Mouse (Mus musculus) spleen, postnatal 10 days (tissue): Measurements from ENCODE around the gene Pah.

Experiments used
- DNase-seq, 2 experiments: peaks; one replicate each; pipeline ENCODE4 v3.0.0; 2021 to 2022; ENCODE audit warnings: low spot score in 2 of 2

The Pah gene

GRCm38 (mm10) chr10:87521646-87522045 is at the start of gene Pah:
Gene Pah, plus strand, starts transcription at chr10:87521795.
- no peak for DNase-seq

- DNase-seq, result no peak
These were observed 48.0 kb upstream of the Pah start for GRCm38 (mm10) chr10:87473475-87474131.

GRCm38 (mm10) chr10:87474971-87475370 is 46.6 kb upstream of the Pah start:
- no peak for DNase-seq

GRCm38 (mm10) chr10:87477895-87478294 is 43.7 kb upstream of the Pah start:
- no peak for DNase-seq

- DNase-seq, result no peak
These were observed 36.5 kb upstream of the Pah start for GRCm38 (mm10) chr10:87484831-87485720.

DNA sequence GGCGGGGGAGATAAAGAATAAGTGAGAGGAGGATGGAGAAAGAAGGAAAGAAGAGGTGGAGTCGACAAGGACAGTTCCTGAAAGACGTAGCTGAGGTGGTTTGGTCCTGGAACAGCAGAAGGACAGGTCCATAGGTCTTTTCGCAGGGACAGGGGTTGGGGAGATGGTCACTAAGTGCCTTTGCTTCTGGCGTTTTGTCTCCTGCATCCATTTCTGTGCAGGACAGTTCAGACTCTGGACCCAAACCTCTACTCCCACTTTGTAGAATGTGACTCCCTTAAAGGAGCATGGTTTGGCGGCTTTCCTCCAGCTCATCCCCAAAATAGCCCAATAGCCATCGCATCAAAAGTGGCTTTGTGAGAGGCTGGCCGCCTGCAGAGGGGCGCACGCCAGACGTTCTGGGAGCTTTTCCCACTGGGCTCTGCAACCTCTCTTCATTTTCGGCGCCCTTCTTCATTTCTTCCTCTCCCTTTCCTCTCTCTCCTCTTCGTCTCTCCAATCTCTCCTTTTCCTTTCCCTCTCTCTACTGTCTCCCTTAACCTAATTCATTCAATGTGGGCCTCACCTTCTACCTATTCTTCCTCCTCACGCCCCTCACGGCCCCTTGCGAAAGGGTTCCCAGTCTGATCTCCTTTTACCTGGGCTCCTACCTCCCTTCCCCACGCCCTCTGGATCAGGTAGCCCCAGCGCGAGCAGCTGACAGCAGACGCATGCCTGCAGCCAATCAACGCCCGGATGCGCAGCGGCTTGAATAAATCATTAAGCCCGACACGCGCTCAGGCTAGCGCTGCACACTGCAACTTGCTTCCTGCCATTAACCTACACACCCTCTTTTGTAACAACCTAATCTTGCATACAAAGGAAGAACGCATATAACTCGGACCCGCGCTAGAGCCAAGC is 35.6 kb upstream of the Pah start:
- DNase-seq, result no peak

GRCm38 (mm10) chr10:87488429-87489145 is 33.0 kb upstream of the Pah start:
- DNase-seq, result no peak

GRCm38 (mm10) chr10:87489246-87490009 is 32.2 kb upstream of the Pah start:
- DNase-seq, result no peak

DNA sequence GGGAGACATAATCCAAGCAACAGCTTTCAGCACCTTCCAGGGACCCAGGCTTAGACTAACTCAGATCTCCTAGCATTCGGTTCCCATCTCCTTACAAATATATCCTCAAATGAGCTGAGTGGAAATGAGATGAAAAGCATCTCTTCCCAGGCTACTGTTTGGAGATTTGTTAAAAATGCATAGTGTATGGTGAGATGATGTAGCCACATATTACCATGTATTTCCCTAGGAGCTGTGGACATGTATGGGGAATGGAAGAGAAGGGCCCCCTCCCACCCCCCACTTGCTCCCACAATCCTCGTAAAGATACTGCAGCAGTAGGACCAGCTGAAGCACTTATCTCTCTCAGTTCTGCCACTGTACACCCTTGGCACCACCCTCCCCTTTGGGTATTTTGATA is 31.3 kb upstream of the Pah start:
- DNase-seq, result no peak

DNA sequence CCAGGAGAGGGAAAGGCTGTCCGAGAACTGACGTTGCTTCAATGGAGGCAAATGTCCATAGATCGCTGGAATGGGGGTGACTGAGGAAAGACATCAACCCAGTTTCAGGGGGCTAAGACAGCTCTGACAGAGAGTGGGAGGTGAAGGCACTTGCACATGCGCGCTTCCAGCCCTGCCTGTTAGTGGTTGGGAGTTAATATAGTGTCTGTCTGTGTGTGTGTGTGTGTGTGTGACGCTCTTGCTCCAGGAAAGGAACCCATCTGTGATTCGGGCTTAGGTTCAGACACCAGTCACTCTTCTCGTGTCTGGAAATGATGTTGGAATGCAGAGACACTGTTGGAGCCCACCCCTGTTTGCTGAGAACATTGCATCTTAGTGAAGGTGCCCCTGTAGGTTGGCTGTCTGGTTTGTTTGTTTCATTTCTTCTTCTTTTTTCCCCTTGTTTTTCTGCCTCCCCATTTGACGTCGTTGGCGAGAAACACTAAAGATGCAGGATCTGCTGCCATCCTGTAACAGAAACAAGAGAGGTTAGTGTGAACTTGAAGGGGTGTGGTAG is 30.0 kb upstream of the Pah start:
- no peak for DNase-seq

- DNase-seq, result no peak
These were observed 29.3 kb upstream of the Pah start for GRCm38 (mm10) chr10:87492332-87492660.

- no peak for DNase-seq
These were observed 28.7 kb upstream of the Pah start for GRCm38 (mm10) chr10:87492661-87493551.

DNA sequence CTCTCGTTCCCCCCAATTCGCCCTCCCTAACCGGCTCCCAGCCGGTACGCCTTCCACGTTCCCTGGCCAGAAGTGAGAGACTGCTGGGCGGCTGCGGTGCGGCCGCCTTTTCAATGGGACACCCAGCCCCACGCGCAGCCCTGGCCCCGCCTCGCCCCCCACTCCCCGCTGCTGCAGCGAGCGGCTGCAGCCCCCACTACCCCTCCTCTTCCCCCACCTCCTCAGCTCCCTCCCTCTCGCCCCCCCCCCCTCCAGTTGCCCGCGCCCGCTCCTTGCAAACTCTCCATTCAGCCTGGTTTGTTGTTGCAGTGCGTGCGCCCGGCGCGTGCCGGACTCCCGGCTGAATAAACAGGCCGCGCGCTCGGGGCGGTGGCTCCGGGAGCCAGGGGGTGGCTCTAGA is 28.0 kb upstream of the Pah start, which contains the start of gene Ascl1:
TSS of gene Ascl1 (minus strand) at position 85 of the 400 bp plus-strand sequence.
- no peak for DNase-seq

DNA sequence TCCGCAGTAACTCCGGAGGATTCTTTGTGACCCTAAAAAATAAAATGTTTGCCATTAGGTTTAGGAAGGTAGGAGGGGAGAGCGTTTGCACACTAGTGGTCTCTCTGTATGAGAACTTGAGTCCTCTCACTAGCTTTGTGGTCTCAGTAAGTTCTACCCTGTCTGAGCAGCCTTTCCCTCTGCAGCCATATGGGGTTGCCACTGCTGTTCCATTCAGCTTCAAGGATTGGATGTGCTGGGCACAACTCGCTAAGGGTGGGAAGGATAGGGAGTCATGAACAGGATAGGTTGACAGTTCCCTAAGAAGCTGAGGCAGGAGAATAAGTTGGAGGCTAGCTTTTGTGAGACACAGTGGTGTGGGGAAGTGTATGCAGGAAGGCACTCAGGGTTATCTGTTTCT is 27.4 kb upstream of the Pah start:
- no peak for DNase-seq

- DNase-seq, result no peak
These were observed 27.0 kb upstream of the Pah start for GRCm38 (mm10) chr10:87494596-87494995.

DNA sequence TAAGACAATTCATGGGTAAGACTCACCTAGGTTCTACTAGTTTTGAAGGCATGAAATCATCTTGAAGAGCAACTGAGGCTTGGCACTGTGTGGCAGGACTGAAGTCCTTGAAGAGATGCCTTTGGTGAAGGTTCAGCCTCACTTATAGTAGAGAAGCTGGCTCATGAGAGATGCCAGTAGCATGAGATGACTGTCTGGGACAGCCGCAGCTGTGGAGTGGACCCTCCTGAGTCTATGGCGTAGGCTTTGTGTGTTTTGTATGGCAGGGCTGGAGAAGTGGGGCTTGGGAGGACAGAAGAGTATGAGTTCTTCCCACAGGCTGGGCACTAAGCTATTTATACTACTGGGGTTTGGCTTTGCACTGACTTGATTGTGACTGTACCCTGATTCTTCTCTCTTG is 24.5 kb upstream of the Pah start:
- DNase-seq, result no peak

DNA sequence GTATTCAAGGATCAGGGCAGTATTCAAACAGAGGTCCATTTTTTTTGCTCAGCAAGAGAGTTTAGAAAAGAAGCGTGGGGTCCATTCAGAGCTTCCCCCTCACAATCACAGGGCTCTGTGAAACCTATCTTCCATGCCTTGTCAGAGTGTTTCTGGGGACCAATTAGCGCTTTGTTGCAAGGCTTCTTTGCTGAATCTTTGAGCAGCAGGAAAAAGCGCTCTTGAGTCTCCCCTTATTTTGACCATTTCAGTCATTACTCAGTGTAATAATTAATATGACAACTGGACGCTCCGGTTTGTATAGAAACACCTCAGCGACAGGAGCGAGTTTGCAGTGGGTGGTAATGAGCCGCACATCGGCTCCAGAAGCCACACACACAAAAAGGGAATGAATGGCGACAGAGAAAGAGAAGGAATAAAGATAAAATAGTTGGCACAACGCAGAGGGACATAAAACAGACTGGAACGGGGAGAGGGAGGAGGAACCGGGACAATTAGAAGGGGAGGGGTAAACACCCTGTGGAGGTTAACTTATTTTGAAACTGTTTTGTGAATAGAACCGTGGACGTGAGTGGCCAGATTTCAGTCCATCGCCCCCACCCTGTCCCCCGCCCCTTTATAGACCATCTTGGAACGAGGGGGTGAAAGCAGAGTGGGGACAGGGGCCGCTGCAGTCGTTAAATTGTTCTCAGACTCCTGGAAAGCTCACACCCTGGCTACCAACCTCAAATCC is 20.5 kb upstream of the Pah start:
- DNase-seq, result no peak

DNA sequence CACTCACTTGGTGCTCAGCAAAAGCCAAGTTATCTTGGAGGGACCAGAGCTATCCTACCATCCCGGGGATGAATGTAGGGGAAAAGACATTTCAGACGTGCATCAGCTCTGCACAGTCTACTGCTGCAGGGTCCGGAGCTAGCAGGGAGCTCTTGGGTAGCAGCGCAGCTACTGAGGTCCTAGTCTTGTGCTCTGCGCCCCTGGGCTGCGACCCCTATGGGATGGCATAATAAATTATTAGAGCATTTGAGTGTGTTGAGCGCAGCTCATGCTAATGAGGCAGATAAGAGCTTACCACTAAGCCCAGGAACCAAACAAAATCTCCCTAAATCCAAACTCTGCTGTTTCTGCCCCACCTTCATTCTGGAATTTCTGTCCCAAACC is 19.9 kb upstream of the Pah start:
- no peak for DNase-seq

- no peak for DNase-seq
These were observed 19.3 kb upstream of the Pah start for GRCm38 (mm10) chr10:87502283-87502682.
